24 mouse cellular contexts compared by ENCODE assay signal in the genomic region with DNA sequence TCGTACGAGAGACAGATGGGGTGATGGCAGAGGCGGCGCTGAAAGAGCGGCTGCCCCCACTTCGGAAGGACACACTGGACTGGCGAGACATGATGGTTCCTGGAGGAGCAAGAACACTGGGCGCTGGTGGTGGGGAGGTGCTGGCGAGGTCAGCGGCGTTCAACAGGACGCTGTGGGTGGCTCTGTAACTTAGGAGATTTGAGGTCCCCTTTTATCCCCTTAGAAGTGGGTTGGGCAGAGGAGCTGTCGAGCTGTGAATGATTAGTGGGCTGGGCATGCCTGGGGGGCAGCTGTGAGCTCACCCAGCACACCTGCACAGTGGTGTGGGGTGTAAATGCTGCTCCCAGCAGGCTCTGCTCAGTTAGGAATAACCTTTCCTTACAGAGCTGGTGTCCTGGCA. TPM values are rescaled to one million over a fixed set of nuclear protein-coding genes. Genes with fewer than 3 reads are reported as not detected.
DNase-seq lines count a peak whose midpoint lies in the region; ATAC-seq lines count a peak whose summit lies in the region.
"Had no signal": no experiment of that assay in that cellular context is flagged by ENCODE, and none has a peak within 500 bp of the region (broad histone marks: within the 10 kb centered on the region; RNA-seq: fewer than 3 reads in every experiment).

TSS of gene Krt5 (minus strand) at position 179 of the 400 bp plus-strand sequence.

- ATAC-seq in neural tube, embryonic 12.5 days (ENCODE audit: low FRiP score, low read depth), result no peak
- 0 out of 2 replicates have a peak, but pooled peaks have one; percentile 35 for ATAC-seq in embryonic facial prominence, embryonic 15.5 days (ENCODE audit: insufficient number of reproducible peaks, low FRiP score, low TSS enrichment, low read depth)
- ATAC-seq in limb, embryonic 11.5 days (ENCODE audit: insufficient number of reproducible peaks, low FRiP score, low TSS enrichment, low read depth), result no peak
- ATAC-seq in stomach, embryonic 16.5 days (ENCODE audit: insufficient read depth, low FRiP score), result no peak
- no peak for ATAC-seq in erythroid progenitor cell, adult 5-6 weeks (replicated peaks; ENCODE audit: low FRiP score, poor library complexity, severe bottlenecking)
- ATAC-seq: forebrain, embryonic 16.5 days had no signal

- H3K9ac ChIP-seq in neural tube, embryonic 12.5 days, result no peak within 1 kb of the TSS
- no peak within 1 kb of the TSS for H3K9ac ChIP-seq in embryonic facial prominence, embryonic 15.5 days
- H3K9ac ChIP-seq in limb, embryonic 11.5 days (ENCODE audit: low read length), result 0 out of 2 replicates have a peak within 1 kb of the TSS, but pooled peaks have one; percentile 1
- H3K9ac ChIP-seq in stomach, embryonic 16.5 days (ENCODE audit: low read length), result peak within 1 kb of the TSS; percentile 55
- H3K9ac ChIP-seq: kidney, embryonic 15.5 days; liver, embryonic 15.5 days; midbrain, embryonic 12.5 days had no signal

- no peak within 1 kb of the TSS for H3K4me3 ChIP-seq in neural tube, embryonic 12.5 days
- H3K4me3 ChIP-seq in embryonic facial prominence, embryonic 15.5 days (replicated peaks), result peak within 1 kb of the TSS; percentile 39
- H3K4me3 ChIP-seq in limb, embryonic 11.5 days (ENCODE audit: low read depth, low read length), result no peak within 1 kb of the TSS
- peak within 1 kb of the TSS; percentile 36 for H3K4me3 ChIP-seq in stomach, embryonic 16.5 days (replicated peaks; ENCODE audit: low read length)
- H3K4me3 ChIP-seq: kidney, embryonic 15.5 days; liver, embryonic 15.5 days; midbrain, embryonic 12.5 days had no signal

- DNase-seq in neural tube, embryonic 10.5 days (ENCODE audit: extremely low spot score, low spot score), result no peak
- DNase-seq in limb, embryonic 11.5 days (ENCODE audit: low spot score), result no peak
- no peak for DNase-seq in embryo, embryonic 9.5 days (ENCODE audit: extremely low spot score)
- DNase-seq in cerebellum, adult 9-10 months, result no peak
- DNase-seq: adrenal gland, postnatal 25 days; cerebellum, adult 8-10 months; heart, adult 11 months; layer of hippocampus, postnatal 36 days; lung, postnatal 4 days; right cerebral cortex, adult 18-20 months had no signal

- no peaks in the 10 kb centered on the region for H3K9me3 ChIP-seq in neural tube, embryonic 12.5 days
- H3K9me3 ChIP-seq in embryonic facial prominence, embryonic 15.5 days (replicated peaks), result no peaks in the 10 kb centered on the region
- H3K9me3 ChIP-seq in limb, embryonic 11.5 days (ENCODE audit: control insufficient read depth, low read length), result no peaks in the 10 kb centered on the region
- no peaks in the 10 kb centered on the region for H3K9me3 ChIP-seq in stomach, embryonic 16.5 days (replicated peaks; ENCODE audit: control insufficient read depth, low read length)
- H3K9me3 ChIP-seq: kidney, embryonic 15.5 days; liver, embryonic 15.5 days; midbrain, embryonic 12.5 days had no signal

- no peaks in the 10 kb centered on the region for H3K4me1 ChIP-seq in neural tube, embryonic 12.5 days
- H3K4me1 ChIP-seq in embryonic facial prominence, embryonic 15.5 days, result peaks cover 25% of the 10 kb centered on the region
- no peaks in the 10 kb centered on the region for H3K4me1 ChIP-seq in limb, embryonic 11.5 days (ENCODE audit: control insufficient read depth, insufficient read depth, low read length)
- peaks cover 3% of the 10 kb centered on the region; the same call in 1 of the 2 replicates for H3K4me1 ChIP-seq in stomach, embryonic 16.5 days (ENCODE audit: control insufficient read depth, insufficient read depth, low read length)
- H3K4me1 ChIP-seq: kidney, embryonic 15.5 days; liver, embryonic 15.5 days; midbrain, embryonic 12.5 days had no signal

- 0 out of 2 replicates have a peak, but pooled peaks cover 3% of the 10 kb centered on the region for H3K27me3 ChIP-seq in neural tube, embryonic 12.5 days (replicated peaks)
- H3K27me3 ChIP-seq in embryonic facial prominence, embryonic 15.5 days, result no peaks in the 10 kb centered on the region
- H3K27me3 ChIP-seq in limb, embryonic 11.5 days (ENCODE audit: control insufficient read depth, insufficient read depth, low read length), result no peaks in the 10 kb centered on the region
- no peaks in the 10 kb centered on the region for H3K27me3 ChIP-seq in stomach, embryonic 16.5 days (ENCODE audit: control insufficient read depth, insufficient read depth, low read length)
- H3K27me3 ChIP-seq: kidney, embryonic 15.5 days; liver, embryonic 15.5 days; midbrain, embryonic 12.5 days had no signal

- H3K27ac ChIP-seq in neural tube, embryonic 12.5 days, result no peak within 1 kb of the TSS
- H3K27ac ChIP-seq in embryonic facial prominence, embryonic 15.5 days (replicated peaks), result peak within 1 kb of the TSS; percentile 76
- H3K27ac ChIP-seq in limb, embryonic 11.5 days (replicated peaks; ENCODE audit: low read depth, low read length), result no peak within 1 kb of the TSS
- peak within 1 kb of the TSS; percentile 72 for H3K27ac ChIP-seq in stomach, embryonic 16.5 days (ENCODE audit: low read length)
- H3K27ac ChIP-seq: kidney, embryonic 15.5 days; liver, embryonic 15.5 days; midbrain, embryonic 12.5 days had no signal

- H3K36me3 ChIP-seq in neural tube, embryonic 12.5 days, result no peaks in the 10 kb centered on the region
- no peaks in the 10 kb centered on the region for H3K36me3 ChIP-seq in embryonic facial prominence, embryonic 15.5 days
- no peaks in the 10 kb centered on the region for H3K36me3 ChIP-seq in limb, embryonic 11.5 days (ENCODE audit: control insufficient read depth, insufficient read depth, low read length)
- no peaks in the 10 kb centered on the region for H3K36me3 ChIP-seq in stomach, embryonic 16.5 days (ENCODE audit: control insufficient read depth, insufficient read depth, low read length)
- H3K36me3 ChIP-seq: kidney, embryonic 15.5 days; liver, embryonic 15.5 days; midbrain, embryonic 12.5 days had no signal

- 67% methylated on average over 13 of the region's 13 CpGs for WGBS in neural tube, embryonic 12.5 days
- 55% methylated on average over 13 of the region's 13 CpGs for WGBS in embryonic facial prominence, embryonic 15.5 days
- 51% methylated on average over 13 of the region's 13 CpGs for WGBS in limb, embryonic 11.5 days
- 51% methylated on average over 13 of the region's 13 CpGs for WGBS in stomach, embryonic 16.5 days

- no peak within 1 kb of the TSS for H3K4me2 ChIP-seq in neural tube, embryonic 12.5 days (replicated peaks)
- H3K4me2 ChIP-seq in embryonic facial prominence, embryonic 15.5 days (replicated peaks), result peak within 1 kb of the TSS; percentile 29
- no peak within 1 kb of the TSS for H3K4me2 ChIP-seq in limb, embryonic 11.5 days (ENCODE audit: low read depth, severe bottlenecking)
- peak within 1 kb of the TSS; percentile 24; the same call in 1 of the 2 replicates for H3K4me2 ChIP-seq in stomach, embryonic 16.5 days (ENCODE audit: low read depth, low read length)
- H3K4me2 ChIP-seq: kidney, embryonic 15.5 days; liver, embryonic 15.5 days; midbrain, embryonic 12.5 days had no signal

RNA-seq across cellular contexts. Expression of gene Krt5, which starts in this region (rescaled TPM):
- polyA plus RNA-seq in neural tube, embryonic 12.5 days (2016; fragmentation: Nextera tagmentation; extraction: Ambion mirVana), result 12.9 and 13.7 TPM in 2 replicates
- 867 and 987 TPM in 2 replicates for polyA plus RNA-seq in embryonic facial prominence, embryonic 15.5 days (2015; fragmentation: Nextera tagmentation; extraction: Ambion mirVana)
- polyA plus RNA-seq in limb, embryonic 11.5 days (2014; fragmentation: Nextera tagmentation; extraction: Ambion mirVana), result 16.0 and 22.4 TPM in 2 replicates
- polyA plus RNA-seq in stomach, embryonic 16.5 days (2015; fragmentation: Nextera tagmentation; extraction: Ambion mirVana), result 464 and 594 TPM in 2 replicates
- total RNA-seq in erythroid progenitor cell, adult 5-6 weeks (2015; ENCODE audit: low replicate concordance), result not detected in 2 replicates
- not detected in 2 replicates for total RNA-seq in erythroid progenitor cell, adult 5-6 weeks (2017; ENCODE audit: low replicate concordance)
- total RNA-seq: adrenal gland, postnatal 25 days; hematopoietic stem cell, adult 5-6 weeks; left cerebral cortex, postnatal 36 days had no signal
- polyA plus RNA-seq: cortical plate, adult 2 months; forebrain, embryonic 16.5 days; heart, embryonic 14.5 days; intestine, embryonic 14.5 days; spleen, adult 2 months had no signal

Comparison
In these comparisons a context has a peak if more than half of its experiments do, and no peak if none do; other contexts are left out.
1. RNA of gene Krt5 (polyA plus RNA-seq): 867 to 987 TPM in embryonic facial prominence, embryonic 15.5 days and 464 to 594 TPM in stomach, embryonic 16.5 days; 16.0 to 22.4 TPM in limb, embryonic 11.5 days and 12.9 to 13.7 TPM in neural tube, embryonic 12.5 days; every median in the first group is over 10 times any median in the second.
2. H3K27ac ChIP-seq: peak in embryonic facial prominence, embryonic 15.5 days (single experiment) and stomach, embryonic 16.5 days (single experiment); none in neural tube, embryonic 12.5 days (single experiment) and limb, embryonic 11.5 days (single experiment).
3. H3K4me2 ChIP-seq: peak in embryonic facial prominence, embryonic 15.5 days (single experiment) and stomach, embryonic 16.5 days (single experiment); none in neural tube, embryonic 12.5 days (single experiment) and limb, embryonic 11.5 days (single experiment).
4. H3K4me3 ChIP-seq: peak in embryonic facial prominence, embryonic 15.5 days (single experiment) and stomach, embryonic 16.5 days (single experiment); none in neural tube, embryonic 12.5 days (single experiment) and limb, embryonic 11.5 days (single experiment).
5. H3K9ac ChIP-seq: peak in limb, embryonic 11.5 days (single experiment) and stomach, embryonic 16.5 days (single experiment); none in neural tube, embryonic 12.5 days (single experiment) and embryonic facial prominence, embryonic 15.5 days (single experiment).